In the genomic region with DNA sequence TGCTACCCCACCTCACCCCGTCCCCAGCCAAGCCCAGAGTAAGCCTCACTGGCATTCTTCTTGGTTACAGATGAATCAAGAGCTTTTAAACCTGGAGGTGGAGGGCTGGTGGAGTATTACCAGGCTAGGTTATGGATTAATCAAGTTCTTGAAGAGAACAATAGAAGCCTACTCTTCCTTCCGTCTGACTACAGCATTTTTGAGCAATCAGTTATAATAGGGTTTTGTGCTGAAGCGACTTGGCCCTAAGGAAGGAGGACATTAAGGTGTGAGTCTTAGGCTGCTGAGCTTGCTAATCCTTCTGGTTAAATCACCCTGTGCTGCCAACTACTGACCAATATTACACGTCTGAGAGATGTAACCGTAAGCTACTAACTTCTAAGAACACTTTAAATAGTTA, we compare ENCODE assay signal across 8 mouse cellular contexts. TPM values are rescaled to one million over a fixed set of nuclear protein-coding genes. Genes with fewer than 3 reads are reported as not detected.
DNase-seq lines count a peak whose midpoint lies in the region; ATAC-seq lines count a peak whose summit lies in the region.
"Had no signal": no experiment of that assay in that cellular context is flagged by ENCODE, and none has a peak within 500 bp of the region (broad histone marks: within the 10 kb centered on the region; RNA-seq: fewer than 3 reads in every experiment).

No protein-coding gene starts in this region.

- peak overlapping the region; percentile 54 for H3K4me2 ChIP-seq in lung, embryonic 16.5 days (ENCODE audit: low read depth, low read length)
- H3K4me2 ChIP-seq in forebrain, embryonic 13.5 days = peak overlapping the region; percentile 65
- peak overlapping the region; percentile 67 for H3K4me2 ChIP-seq in limb, embryonic 13.5 days (replicated peaks)
- peak overlapping the region; percentile 61 for H3K4me2 ChIP-seq in stomach, embryonic 16.5 days (ENCODE audit: low read depth, low read length)

- no peaks in the 10 kb centered on the region for H3K36me3 ChIP-seq in lung, embryonic 16.5 days (ENCODE audit: control insufficient read depth, insufficient read depth, low read length)
- H3K36me3 ChIP-seq in forebrain, embryonic 13.5 days (ENCODE audit: poor library complexity, severe bottlenecking) = no peaks in the 10 kb centered on the region
- H3K36me3 ChIP-seq in limb, embryonic 13.5 days = no peaks in the 10 kb centered on the region
- H3K36me3 ChIP-seq in stomach, embryonic 16.5 days (ENCODE audit: control insufficient read depth, insufficient read depth, low read length) = no peaks in the 10 kb centered on the region

- H3K9ac ChIP-seq in lung, embryonic 16.5 days (ENCODE audit: low read length) = no peak overlapping the region
- H3K9ac ChIP-seq in forebrain, embryonic 13.5 days = peak overlapping the region; percentile 66; the same call in 1 of the 2 replicates
- H3K9ac ChIP-seq in limb, embryonic 13.5 days = 0 out of 2 replicates have a peak overlapping the region, but pooled peaks have one; percentile 55
- H3K9ac ChIP-seq in stomach, embryonic 16.5 days (ENCODE audit: low read length) = no peak overlapping the region

- peak overlapping the region; percentile 40 for H3K4me3 ChIP-seq in lung, embryonic 16.5 days (ENCODE audit: low read length)
- peak overlapping the region; percentile 49 for H3K4me3 ChIP-seq in forebrain, embryonic 13.5 days
- H3K4me3 ChIP-seq in limb, embryonic 13.5 days = peak overlapping the region; percentile 48
- peak overlapping the region; percentile 42 for H3K4me3 ChIP-seq in stomach, embryonic 16.5 days (replicated peaks; ENCODE audit: low read length)

- peaks cover 13% of the 10 kb centered on the region; the same call in 1 of the 2 replicates for H3K4me1 ChIP-seq in lung, embryonic 16.5 days (replicated peaks; ENCODE audit: control insufficient read depth, insufficient read depth, low read length)
- H3K4me1 ChIP-seq in forebrain, embryonic 13.5 days = peaks cover 13% of the 10 kb centered on the region
- peaks cover 19% of the 10 kb centered on the region for H3K4me1 ChIP-seq in limb, embryonic 13.5 days
- H3K4me1 ChIP-seq in stomach, embryonic 16.5 days (ENCODE audit: control insufficient read depth, insufficient read depth, low read length) = peaks cover 6% of the 10 kb centered on the region

- no peak for ATAC-seq in lung, embryonic 16.5 days (ENCODE audit: low read depth)
- ATAC-seq in forebrain, embryonic 13.5 days = peak; percentile 31
- no peak for ATAC-seq in limb, embryonic 13.5 days (ENCODE audit: low FRiP score, low read depth)
- ATAC-seq in stomach, embryonic 16.5 days (ENCODE audit: insufficient read depth, low FRiP score) = no peak
- ATAC-seq in inflammation-experienced regulatory T-cells, adult 6 months = no peak

- H3K27me3 ChIP-seq in lung, embryonic 16.5 days (ENCODE audit: control insufficient read depth, insufficient read depth, low read depth, low read length) = no peaks in the 10 kb centered on the region
- H3K27me3 ChIP-seq in forebrain, embryonic 13.5 days = peaks cover 19% of the 10 kb centered on the region
- peaks cover 37% of the 10 kb centered on the region for H3K27me3 ChIP-seq in limb, embryonic 13.5 days
- 0 out of 2 replicates have a peak, but pooled peaks cover 4% of the 10 kb centered on the region for H3K27me3 ChIP-seq in stomach, embryonic 16.5 days (ENCODE audit: control insufficient read depth, insufficient read depth, low read length)

- DNase-seq in lung, adult 18-20 months = no peak
- DNase-seq in cerebellum, postnatal 4 days (ENCODE audit: low spot score in 2 of 2) = no peak

- no peaks in the 10 kb centered on the region for H3K9me3 ChIP-seq in lung, embryonic 16.5 days (ENCODE audit: control insufficient read depth, low read length)
- H3K9me3 ChIP-seq in forebrain, embryonic 13.5 days (replicated peaks) = no peaks in the 10 kb centered on the region
- no peaks in the 10 kb centered on the region for H3K9me3 ChIP-seq in limb, embryonic 13.5 days
- no peaks in the 10 kb centered on the region for H3K9me3 ChIP-seq in stomach, embryonic 16.5 days (replicated peaks; ENCODE audit: control insufficient read depth, low read length)

- 22% methylated on average over 5 of the region's 5 CpGs for WGBS in lung, embryonic 16.5 days
- WGBS in forebrain, embryonic 13.5 days = 15% methylated on average over 5 of the region's 5 CpGs
- 20% methylated on average over 5 of the region's 5 CpGs for WGBS in limb, embryonic 13.5 days
- 26% methylated on average over 5 of the region's 5 CpGs for WGBS in stomach, embryonic 16.5 days

- H3K27ac ChIP-seq in lung, embryonic 16.5 days (ENCODE audit: low read length) = no peak overlapping the region
- H3K27ac ChIP-seq in forebrain, embryonic 13.5 days = no peak overlapping the region
- no peak overlapping the region for H3K27ac ChIP-seq in limb, embryonic 13.5 days
- H3K27ac ChIP-seq in stomach, embryonic 16.5 days (ENCODE audit: low read length) = no peak overlapping the region

RNA-seq across cellular contexts. Expression of a gene that starts 32.2 kb away (rescaled TPM):
- polyA plus RNA-seq in lung, embryonic 16.5 days (2015; fragmentation: Nextera tagmentation; extraction: Ambion mirVana) = not detected in 2 replicates
- polyA plus RNA-seq in forebrain, embryonic 13.5 days (2015; fragmentation: Nextera tagmentation; extraction: Ambion mirVana) = not detected in 2 replicates
- not detected in 2 replicates for polyA plus RNA-seq in limb, embryonic 13.5 days (2015; fragmentation: Nextera tagmentation; extraction: Ambion mirVana)
- polyA plus RNA-seq in stomach, embryonic 16.5 days (2015; fragmentation: Nextera tagmentation; extraction: Ambion mirVana) = not detected in 2 replicates
- not detected for polyA plus RNA-seq in inflammation-experienced regulatory T-cells, adult 6 months (2017; shearing (Covaris generic))
- polyA plus RNA-seq: liver, adult 2 months had no signal

RNA-seq across cellular contexts. Expression of a gene that starts 51.6 kb away (rescaled TPM):
- not detected in 2 replicates for polyA plus RNA-seq in lung, embryonic 16.5 days (2015; fragmentation: Nextera tagmentation; extraction: Ambion mirVana)
- polyA plus RNA-seq in forebrain, embryonic 13.5 days (2015; fragmentation: Nextera tagmentation; extraction: Ambion mirVana) = not detected in 2 replicates
- polyA plus RNA-seq in limb, embryonic 13.5 days (2015; fragmentation: Nextera tagmentation; extraction: Ambion mirVana) = 0.28 and 0.52 TPM in 2 replicates
- polyA plus RNA-seq in stomach, embryonic 16.5 days (2015; fragmentation: Nextera tagmentation; extraction: Ambion mirVana) = not detected in 2 replicates
- not detected for polyA plus RNA-seq in inflammation-experienced regulatory T-cells, adult 6 months (2017; shearing (Covaris generic))

Comparison
In these comparisons a context has a peak if more than half of its experiments do, and no peak if none do; other contexts are left out.
1. H3K9ac ChIP-seq: peak in forebrain, embryonic 13.5 days (single experiment) and limb, embryonic 13.5 days (single experiment); none in lung, embryonic 16.5 days (single experiment) and stomach, embryonic 16.5 days (single experiment).
2. Peak in every context shown above with its lines, with median percentiles within 50 percentile points of each other: H3K4me2 ChIP-seq and H3K4me3 ChIP-seq.